Mouse (Mus musculus): ENCODE measurements around the gene Slc41a3.

DNA sequence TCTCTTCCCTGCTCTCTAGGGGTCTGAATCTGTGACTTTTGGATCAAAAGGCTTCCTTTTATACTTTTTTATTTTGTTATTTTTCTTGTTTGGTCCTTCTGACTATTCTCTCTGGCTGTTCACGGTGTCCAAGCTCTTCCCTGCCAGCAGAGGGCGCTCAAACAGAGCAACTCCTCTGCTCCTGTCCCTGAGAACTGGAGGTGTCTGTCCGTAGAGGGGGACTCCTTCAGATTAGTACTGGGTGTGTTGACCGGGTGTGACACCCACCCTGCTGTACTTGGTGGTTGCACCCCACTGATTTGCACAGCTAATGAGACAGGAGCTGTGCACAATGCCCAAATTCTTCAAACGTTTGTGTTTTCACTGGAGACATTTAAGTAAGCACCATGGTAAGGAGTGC, 2.7 kb downstream of the Slc41a3 start:
- TF ChIP-seq GATA1 (IDR thresholded peaks at IDR 0.05; ENCODE audit: low read length): no peak
- no peak for TF ChIP-seq TAL1 (IDR thresholded peaks at IDR 0.05; ENCODE audit: low read length)

All from erythroblast, embryonic 14.5 days (primary cell).